ENCODE assay signal across 10 mouse cellular contexts in genomic region chr11:60256176-60256681, GRCm38 (mm10). TPM values are rescaled to one million over a fixed set of nuclear protein-coding genes. Genes with fewer than 3 reads are reported as not detected.
A peak's percentile ranks its signal among the peaks of the same experiment; 100 is the strongest.
DNase-seq lines count a peak whose midpoint lies in the region; ATAC-seq and TF ChIP-seq lines count a peak whose summit lies in the region.
"Had no signal": no experiment of that assay in that cellular context is flagged by ENCODE, and none has a peak within 500 bp of the region (broad histone marks: within the 10 kb centered on the region; RNA-seq: fewer than 3 reads in every experiment).

No protein-coding gene starts in this region.

- peaks cover 68% of the 10 kb centered on the region for H3K4me1 ChIP-seq in heart, embryonic 13.5 days
- H3K4me1 ChIP-seq: liver, embryonic 13.5 days had no signal

- CTCF ChIA-PET in Patski (lab: Charles Lee), result interaction anchor here (0.8 to 1.9 kb wide), 4 partner anchors 10 to 37 kb away, joined by 3 to 5 read pairs (median 4); no protein-coding TSS in a partner anchor

- in situ Hi-C loops in Patski (cut with MboI; ENCODE audit: low pct_unique_long_range_greater_than_20kb), result no loop called here

- intact Hi-C loops in heart, postnatal 25 days (cut with DNase I), result loop anchor here (5.0 kb wide), 1 partner anchor 81 kb away; no protein-coding TSS in a partner anchor

- TF ChIP-seq CTCF in Patski (IDR thresholded peaks at IDR 0.05), result no peak

- peak overlapping the region; percentile 55 for H3K27ac ChIP-seq in heart, embryonic 13.5 days (replicated peaks)
- H3K27ac ChIP-seq: liver, embryonic 13.5 days had no signal

- H3K9me3 ChIP-seq in heart, embryonic 13.5 days, result no peaks in the 10 kb centered on the region
- H3K9me3 ChIP-seq: G1E; liver, embryonic 13.5 days had no signal

- no peak for ATAC-seq in heart, embryonic 13.5 days (ENCODE audit: extremely low read depth, insufficient number of reproducible peaks, low FRiP score, low TSS enrichment)
- no peak for ATAC-seq in Patski

- peaks cover 44% of the 10 kb centered on the region for H3K36me3 ChIP-seq in heart, embryonic 13.5 days

- no peak overlapping the region for H3K4me2 ChIP-seq in heart, embryonic 13.5 days
- H3K4me2 ChIP-seq: liver, embryonic 13.5 days had no signal

- H3K9ac ChIP-seq in heart, embryonic 13.5 days, result no peak overlapping the region; the same call in 1 of the 2 replicates
- H3K9ac ChIP-seq: liver, embryonic 13.5 days had no signal

- POLR2A ChIA-PET in Patski (lab: Charles Lee), result interaction anchor here (0.6 to 0.9 kb wide), 2 partner anchors 11 to 18 kb away, joined by 3 to 4 read pairs; no protein-coding TSS in a partner anchor

- 48% methylated on average over 6 of the region's 6 CpGs for WGBS in heart, embryonic 13.5 days

- no peaks in the 10 kb centered on the region for H3K27me3 ChIP-seq in heart, embryonic 13.5 days (replicated peaks)
- H3K27me3 ChIP-seq in Patski, result no peaks in the 10 kb centered on the region
- H3K27me3 ChIP-seq: liver, embryonic 13.5 days had no signal

- DNase-seq in heart, postnatal 25 days (ENCODE audit: low spot score), result no peak
- peak; percentile 43 for DNase-seq in Patski (ENCODE audit: low read depth, low spot score)
- peak; percentile 96 for DNase-seq in cerebellum, adult 9-10 months
- peak; percentile 35 for DNase-seq in kidney, adult 9 months
- DNase-seq in right cerebral cortex, postnatal 4 days, result peak; percentile 69
- DNase-seq in urinary bladder, adult 2 months (ENCODE audit: low spot score), result no peak
- DNase-seq in thymus, postnatal 25 days, result no peak
- DNase-seq: liver, embryonic 13.5 days had no signal

- no peak overlapping the region for H3K4me3 ChIP-seq in heart, embryonic 13.5 days
- H3K4me3 ChIP-seq: liver, embryonic 13.5 days had no signal

RNA-seq across cellular contexts. Expression of gene Srebf1, which starts 33.8 kb away (rescaled TPM):
- 34.4 and 41.8 TPM in 2 replicates for polyA plus RNA-seq in heart, embryonic 13.5 days (2015; fragmentation: Nextera tagmentation; extraction: Ambion mirVana)
- total RNA-seq in heart, postnatal 25 days (2021), result 10 to 100 TPM; 30.7 to 38.3 TPM
- 65.4 TPM for polyA plus RNA-seq in Patski (2021)
- polyA plus RNA-seq in urinary bladder, adult 2 months (2012; rRNA removed), result 157 and 168 TPM in 2 replicates

Comparison
In these comparisons a context has a peak if more than half of its experiments do, and no peak if none do; other contexts are left out.
1. DNase-seq: peak in Patski (single experiment), cerebellum, adult 9-10 months (single experiment), kidney, adult 9 months (single experiment) and right cerebral cortex, postnatal 4 days (single experiment); none in heart, postnatal 25 days (single experiment), urinary bladder, adult 2 months (single experiment) and thymus, postnatal 25 days (single experiment).